Mouse (Mus musculus) embryonic fibroblast, embryonic 13.5 days (primary cell): ENCODE measurements around the gene Tnni1.

Experiments
- CTCF ChIP-seq: IDR thresholded peaks from 2 replicates; pipeline ENCODE4 v1.5.1; 2011; ENCODE audit warnings: mild to moderate bottlenecking, control low read depth, low read length, moderate library complexity, borderline replicate concordance; ENCODE audit not compliant: insufficient read depth
- POLR2A ChIP-seq: IDR thresholded peaks from 2 replicates; pipeline ENCODE4 v1.6.1; 2011; ENCODE audit warnings: low read depth, mild to moderate bottlenecking, control low read depth, low read length, moderate library complexity

GRCm38 (mm10) chr1:135838626-135839025 lies 59.4 kb downstream of the Tnni1 start:
- TF ChIP-seq CTCF = no peak
- no peak for TF ChIP-seq POLR2A
